Mouse (Mus musculus) mesoderm, embryonic 11.5 days (tissue): Measurements from ENCODE around the gene Sult2a3.
"Not testable (repeated sequence)": the region's sequence is repeated elsewhere in the genome, so short reads cannot be mapped to it uniquely, and the experiment has no call there.

Source experiments
- DNase-seq: peaks from one replicate; pipeline ENCODE4 v3.0.0-alpha.2; 2012; ENCODE audit warnings: low read depth, low spot score

The Sult2a3 gene

DNA sequence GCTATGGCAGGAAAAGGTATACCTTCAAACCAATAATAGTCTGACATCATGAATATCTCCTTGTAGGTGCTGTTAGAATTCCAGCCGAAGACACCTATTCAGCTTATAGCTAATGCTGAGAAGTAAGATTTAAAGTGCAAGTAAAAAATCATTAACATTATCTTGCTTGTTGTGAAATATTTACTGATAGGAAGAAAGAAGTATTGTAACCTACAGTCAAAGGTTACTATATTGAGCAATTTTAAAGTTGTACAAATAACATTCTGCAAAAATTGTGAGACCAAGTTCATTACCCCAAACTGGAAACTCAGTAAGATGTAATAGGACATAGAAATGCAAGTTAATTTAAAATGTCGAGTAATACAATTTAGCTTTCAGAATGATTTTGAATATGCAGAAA, at the start of gene Sult2a3:
Gene Sult2a3 (minus strand): TSS at position 101 of the 400 bp plus-strand sequence.
- no peak for DNase-seq

DNA sequence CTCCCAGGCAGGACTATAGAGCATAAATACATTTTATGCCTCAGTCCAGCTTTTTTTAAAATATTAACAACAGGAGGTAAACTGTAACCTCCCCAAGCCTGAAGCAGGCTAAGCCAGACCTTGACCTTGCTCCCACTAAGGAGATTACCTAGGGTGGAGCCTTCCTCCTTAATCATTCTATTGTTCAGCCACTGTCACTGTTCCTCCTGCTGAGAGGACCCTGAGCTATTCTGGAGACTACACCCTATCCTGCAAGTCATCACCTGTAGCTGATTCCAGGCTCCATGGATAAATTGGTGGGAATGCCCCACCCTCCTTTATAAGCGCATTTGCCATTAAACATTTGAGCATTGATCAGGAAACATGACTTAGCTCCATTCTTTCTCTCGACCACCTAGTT, 2.4 kb downstream of the Sult2a3 start:
- no peak for DNase-seq

DNA sequence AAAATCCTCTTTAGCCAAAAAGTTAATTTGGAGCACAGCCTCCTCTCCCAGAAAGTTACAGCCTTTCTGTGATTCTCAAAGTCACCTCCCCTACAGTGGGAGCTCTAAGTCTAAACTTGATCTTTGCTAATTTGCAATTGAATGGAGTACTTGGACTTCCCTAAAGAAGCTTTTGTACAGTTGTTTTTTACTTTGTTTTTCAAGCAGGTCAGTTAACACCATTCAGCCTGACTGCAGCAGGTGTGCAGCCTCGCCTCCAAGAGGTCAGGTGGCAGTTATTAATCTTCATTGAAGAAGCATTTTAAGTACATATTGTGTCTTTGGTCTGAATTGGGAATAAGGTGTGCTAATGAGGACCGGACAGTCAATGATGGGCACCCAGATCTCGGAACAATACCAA, 3.0 kb downstream of the Sult2a3 start:
- DNase-seq: not testable (repeated sequence)

DNA sequence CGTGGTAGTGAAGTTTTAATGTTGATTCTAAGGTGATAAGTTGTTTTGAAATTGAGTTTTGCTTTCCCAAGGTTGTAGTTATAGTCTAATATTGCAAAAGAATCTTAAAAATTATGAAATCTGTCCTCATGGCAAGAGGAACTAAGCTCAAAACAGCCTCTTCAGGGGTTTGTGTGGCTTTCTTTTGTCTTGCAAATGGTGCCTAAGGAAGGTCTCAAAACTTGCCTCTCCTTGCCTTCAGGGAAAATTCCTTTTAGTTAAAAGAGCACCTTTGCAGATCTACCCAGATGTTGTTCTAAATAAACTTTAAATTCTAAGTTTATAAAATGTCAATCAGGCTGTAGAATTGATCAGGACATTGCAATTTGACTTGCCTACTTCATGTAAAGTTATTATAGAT, 6.1 kb downstream of the Sult2a3 start:
- DNase-seq: no peak

DNA sequence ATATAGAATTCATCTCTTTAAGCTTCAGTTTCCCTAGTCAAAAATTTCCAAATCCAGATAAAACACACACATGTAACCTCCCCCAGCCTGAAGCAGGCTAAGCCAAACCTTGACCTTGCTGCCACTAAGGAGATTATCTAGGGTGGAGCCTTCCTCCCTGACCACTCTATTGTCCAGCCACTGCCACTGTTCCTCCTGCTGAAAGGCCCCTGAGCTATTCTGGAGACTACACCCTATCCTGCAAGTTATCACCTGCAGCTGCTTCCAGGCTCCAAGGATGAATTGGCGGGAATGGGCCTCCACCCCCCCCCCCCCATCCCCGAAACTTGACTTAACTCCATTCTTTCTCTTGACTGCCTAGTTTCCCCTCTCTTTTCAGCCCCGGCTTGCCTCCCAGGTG, 8.4 kb downstream of the Sult2a3 start:
- not testable (repeated sequence) for DNase-seq

DNA sequence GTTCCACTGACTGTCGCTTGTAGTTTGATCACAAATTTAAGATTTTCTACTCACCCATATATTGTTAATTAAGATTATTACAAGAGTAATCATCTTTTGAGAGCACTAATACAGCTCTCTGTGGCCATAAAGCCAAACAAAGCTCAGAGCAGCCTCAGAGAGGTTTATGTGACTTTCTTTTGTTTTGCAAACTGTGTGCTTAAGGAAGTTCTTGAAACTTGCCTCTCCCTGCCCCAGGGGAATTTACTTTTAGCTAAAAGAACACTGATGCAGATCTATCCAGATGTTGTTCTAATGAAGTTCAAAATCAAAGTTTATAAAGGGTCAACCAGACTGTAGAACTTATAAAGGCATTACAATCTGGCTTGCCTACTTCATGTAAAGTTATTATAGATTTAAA, 75.0 kb downstream of the Sult2a3 start:
- not testable (repeated sequence) for DNase-seq

DNA sequence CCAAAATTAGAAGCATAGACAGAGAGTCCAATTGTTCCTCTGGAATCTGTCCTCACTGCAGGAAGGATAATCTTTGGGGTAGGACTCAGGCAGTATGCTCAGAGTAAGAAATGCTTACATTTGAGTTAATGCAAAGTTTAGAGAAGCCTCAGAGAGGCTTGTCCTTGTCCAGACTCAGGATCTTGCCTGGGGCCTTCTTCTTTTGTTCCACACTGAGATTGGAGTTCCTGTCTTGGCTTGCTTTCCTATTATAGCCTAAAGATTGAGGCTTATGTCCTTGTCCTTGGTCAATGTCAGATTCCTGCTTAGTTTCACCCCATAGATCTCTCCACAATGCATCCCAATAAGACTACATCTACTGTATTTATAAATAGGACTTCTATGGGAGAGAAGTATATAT, 92.0 kb downstream of the Sult2a3 start:
- DNase-seq: not testable (repeated sequence)
